Mouse (Mus musculus) forebrain, embryonic 16.5 days (tissue): Measurements from ENCODE around the gene Adgrb2. TPM values are rescaled to one million over a fixed set of nuclear protein-coding genes. Genes with fewer than 3 reads are reported as not detected.

Experiments used
- ATAC-seq: fragments of 200-750 bp; cut with Nextera tagmentation; 2 replicates; pipeline ENCODE4 v1.8.0; 2017; ENCODE audit warnings: mild to moderate bottlenecking, moderate library complexity
- H3K27ac ChIP-seq: fragments of 300-500 bp; sonication (generic); 2 replicates; pipeline ENCODE4 v1.5.1; 2014; ENCODE audit warnings: low read length, control low read depth
- H3K27me3 ChIP-seq: fragments of 300-500 bp; sonication (generic); replicated peaks from 2 replicates; pipeline ENCODE4 v1.6.1; 2014; ENCODE audit warnings: low read length; ENCODE audit not compliant: control insufficient read depth, insufficient read depth
- H3K36me3 ChIP-seq: fragments of 300-500 bp; sonication (generic); 2 replicates; pipeline ENCODE4 v1.6.1; 2014; ENCODE audit not compliant: control insufficient read depth, insufficient read depth
- H3K4me1 ChIP-seq: fragments of 300-500 bp; sonication (generic); replicated peaks from 2 replicates; pipeline ENCODE4 v1.6.1; 2014; ENCODE audit warnings: low read length; ENCODE audit not compliant: control insufficient read depth, insufficient read depth
- H3K4me2 ChIP-seq: fragments of 300-500 bp; sonication (generic); 2 replicates; pipeline ENCODE4 v1.6.1; 2014; ENCODE audit warnings: mild to moderate bottlenecking, low read length, control low read depth
- H3K4me3 ChIP-seq: fragments of 300-500 bp; sonication (generic); replicated peaks from 2 replicates; pipeline ENCODE4 v1.5.1; 2014; ENCODE audit warnings: mild to moderate bottlenecking, low read length, control low read depth
- H3K9ac ChIP-seq: fragments of 300-500 bp; sonication (generic); replicated peaks from 2 replicates; pipeline ENCODE4 v1.6.1; 2014; ENCODE audit warnings: low read depth, low read length, control low read depth
- H3K9me3 ChIP-seq: fragments of 300-500 bp; sonication (generic); 2 replicates; pipeline ENCODE4 v1.6.1; 2016; ENCODE audit warnings: low read length; ENCODE audit not compliant: control insufficient read depth
- WGBS: fragments of 180-500 bp; shearing (Covaris S2); extraction: QIAGEN DNeasy Blood & Tissue Kit; methylation state at CpG from one replicate; pipeline ENCODE4 v1.1.7; 2014; 5-methylcytosine and 5-hydroxymethylcytosine counted together
- polyA plus RNA-seq: library from polyadenylated mRNA; unstranded; fragments of >200 nt; fragmentation: Nextera tagmentation; extraction: Ambion mirVana; gene quantifications from 2 replicates; pipeline ENCODE4 v1.2.1, GENCODE M21; 2015

The Adgrb2 gene
- polyA plus RNA-seq, 1 experiment from 2014 or later, result 12.2 TPM

DNA sequence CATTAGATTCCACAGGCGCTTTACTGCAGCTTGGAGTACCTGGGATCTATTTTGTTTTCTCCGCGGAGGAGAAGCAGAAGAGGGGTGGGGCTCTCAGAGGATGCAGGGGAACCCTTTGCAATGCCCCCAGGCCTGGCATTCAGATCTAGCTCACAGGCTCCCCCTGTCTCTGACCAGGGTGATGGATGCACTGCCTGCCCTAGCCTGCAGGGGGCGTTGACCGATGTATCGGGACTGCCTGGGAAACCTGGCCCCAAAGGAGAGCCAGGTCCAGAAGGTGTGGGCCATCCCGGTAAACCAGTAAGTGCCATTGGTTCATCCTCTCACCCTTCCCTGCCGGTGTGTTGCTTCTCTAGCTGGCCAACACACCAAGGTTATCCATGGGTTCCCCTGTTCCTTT, 82.1 kb downstream of the Adgrb2 start:
- Histone ChIP-seq H3K27me3 (no peaks in the 10 kb centered on the region), H3K4me3 (no peak overlapping the region), H3K9ac (no peak overlapping the region), H3K4me2 (no peak overlapping the region), H3K4me1 (no peaks in the 10 kb centered on the region), H3K27ac (no peak overlapping the region), H3K9me3 (no peaks in the 10 kb centered on the region), H3K36me3 (no peaks in the 10 kb centered on the region)
- ATAC-seq, result no peak
- 10% methylated on average over 8 of the region's 8 CpGs for WGBS

DNA sequence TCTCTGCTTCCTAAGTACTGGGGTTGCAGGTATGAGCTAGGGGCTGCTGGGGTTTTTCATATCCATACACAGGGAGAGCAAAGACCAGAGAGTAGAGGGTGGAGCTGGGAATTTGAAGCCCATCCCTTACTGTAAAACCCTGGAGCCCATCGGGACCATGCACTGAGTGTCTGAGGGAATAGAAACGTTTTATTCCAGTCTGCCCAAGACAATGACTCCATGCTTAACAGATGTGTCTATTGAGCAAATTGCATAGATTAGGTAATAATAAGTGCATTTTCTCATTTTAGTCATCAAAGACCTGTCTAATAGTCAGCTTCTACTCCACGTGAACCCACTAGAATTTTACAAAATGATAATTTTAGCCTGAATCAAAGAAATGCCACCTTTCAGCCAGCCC, 85.9 kb downstream of the Adgrb2 start:
- WGBS, result 45% methylated on average over 3 of the region's 3 CpGs

DNA sequence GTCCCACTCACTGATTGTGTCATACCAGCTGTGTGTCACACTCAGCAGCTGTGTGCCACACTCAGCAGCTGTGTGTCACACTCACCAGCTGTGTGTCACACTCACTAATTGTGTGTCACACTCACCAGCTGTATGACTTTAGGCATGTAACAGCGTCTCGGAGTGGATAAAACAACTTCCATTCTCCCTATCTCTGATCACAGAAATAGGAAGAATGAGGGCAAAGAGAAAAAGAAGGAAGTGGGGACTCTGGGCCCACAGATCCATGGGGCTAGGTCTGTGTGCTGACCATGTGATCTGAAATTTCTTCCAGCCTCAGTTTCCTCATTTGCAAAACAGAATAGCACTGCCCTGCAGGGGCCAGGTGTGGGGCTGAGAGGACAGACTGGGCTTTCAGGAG, 87.1 kb downstream of the Adgrb2 start:
- no peak overlapping the region for H3K4me2 ChIP-seq
- no peaks in the 10 kb centered on the region for H3K9me3 ChIP-seq
- no peaks in the 10 kb centered on the region for H3K36me3 ChIP-seq
- no peak overlapping the region for H3K4me3 ChIP-seq
- H3K27ac ChIP-seq, result no peak overlapping the region
- WGBS, result 85% methylated on average over 2 of the region's 2 CpGs
- H3K27me3 ChIP-seq, result no peaks in the 10 kb centered on the region
- H3K4me1 ChIP-seq, result peaks cover 21% of the 10 kb centered on the region
- ATAC-seq, result no peak
- H3K9ac ChIP-seq, result no peak overlapping the region

More for the DNA sequence above, 85.9 kb downstream of the Adgrb2 start:
- Histone ChIP-seq H3K4me3 (no peak overlapping the region), H3K9ac (no peak overlapping the region), H3K4me1 (peaks cover 11% of the 10 kb centered on the region), H3K9me3 (no peaks in the 10 kb centered on the region), H3K36me3 (no peaks in the 10 kb centered on the region), H3K27me3 (no peaks in the 10 kb centered on the region), H3K27ac (no peak overlapping the region), H3K4me2 (no peak overlapping the region)
- ATAC-seq, result peak; percentile 57

Other genes with a start within 250 kb of the Adgrb2 start
- gene Khdrbs1, start 242.6 kb upstream of the Adgrb2 start, polyA plus RNA-seq, result 160 and 179 TPM in 2 replicates
- 278 and 316 TPM in 2 replicates for gene Ptp4a2, start 173.7 kb upstream of the Adgrb2 start, polyA plus RNA-seq
- not detected in 2 replicates for gene Spocd1, start 55.6 kb upstream of the Adgrb2 start, polyA plus RNA-seq
- 7.4 and 8.7 TPM in 2 replicates for gene Col16a1, start 63.0 kb downstream of the Adgrb2 start, polyA plus RNA-seq
- gene Pef1, start 117.7 kb downstream of the Adgrb2 start, polyA plus RNA-seq, result 63.0 and 63.1 TPM in 2 replicates
- 0.30 and 0.81 TPM in 2 replicates for gene Hcrtr1, start 154.5 kb downstream of the Adgrb2 start, polyA plus RNA-seq
- gene Tinagl1, start 190.3 kb downstream of the Adgrb2 start, polyA plus RNA-seq, result 4.7 TPM in 2 replicates
- gene Gm853, start 237.5 kb downstream of the Adgrb2 start, polyA plus RNA-seq, result 0.09 and 0.20 TPM in 2 replicates